Mouse (Mus musculus) erythroblast, embryonic 14.5 days (primary cell): ENCODE results near the gene Klrb1a. TPM values are rescaled to one million over a fixed set of nuclear protein-coding genes. Genes with fewer than 3 reads are reported as not detected.
"Not testable (repeated sequence)": the region's sequence is repeated elsewhere in the genome, so short reads cannot be mapped to it uniquely, and the experiment has no call there.

Experiments
- H3K27me3 ChIP-seq: 2 replicates; pipeline ENCODE4 v1.6.1; 2012; ENCODE audit warnings: inconsistent platforms; ENCODE audit not compliant: control insufficient read depth
- H3K36me3 ChIP-seq: 2 replicates; pipeline ENCODE4 v1.6.1; 2012; ENCODE audit warnings: mild to moderate bottlenecking, inconsistent platforms; ENCODE audit not compliant: control insufficient read depth
- H3K4me1 ChIP-seq: 2 replicates; pipeline ENCODE4 v1.6.1; 2012; ENCODE audit warnings: inconsistent platforms; ENCODE audit not compliant: control insufficient read depth
- H3K4me3 ChIP-seq: replicated peaks from 2 replicates; pipeline ENCODE3; 2012; ENCODE audit warnings: moderate library complexity, mild to moderate bottlenecking, inconsistent platforms
- H3K9me3 ChIP-seq: 2 replicates; pipeline ENCODE4 v1.6.1; 2012; ENCODE audit warnings: low read length, inconsistent platforms, mixed read lengths; ENCODE audit not compliant: control insufficient read depth
- GATA1 ChIP-seq: IDR thresholded peaks from 2 replicates; pipeline ENCODE4 v1.6.1; 2012; ENCODE audit warnings: low read length, inconsistent platforms, mixed read lengths
- TAL1 ChIP-seq: IDR thresholded peaks from 3 replicates; pipeline ENCODE4 v1.6.1; 2012; ENCODE audit warnings: low read length, inconsistent platforms, mixed read lengths
- polyA plus RNA-seq: library from polyadenylated mRNA; stranded (reverse); fragments of >175 nt; gene quantifications from 2 replicates; pipeline ENCODE4 v1.2.3, GENCODE M21; 2012

Gene Klrb1a
- polyA plus RNA-seq: not detected in 2 replicates

GRCm38 (mm10) chr6:128623433-128623832 lies at the start of gene Klrb1a:
Klrb1a (minus strand) TSS chr6:128623533.
- H3K4me3 ChIP-seq: not testable (repeated sequence)

DNA sequence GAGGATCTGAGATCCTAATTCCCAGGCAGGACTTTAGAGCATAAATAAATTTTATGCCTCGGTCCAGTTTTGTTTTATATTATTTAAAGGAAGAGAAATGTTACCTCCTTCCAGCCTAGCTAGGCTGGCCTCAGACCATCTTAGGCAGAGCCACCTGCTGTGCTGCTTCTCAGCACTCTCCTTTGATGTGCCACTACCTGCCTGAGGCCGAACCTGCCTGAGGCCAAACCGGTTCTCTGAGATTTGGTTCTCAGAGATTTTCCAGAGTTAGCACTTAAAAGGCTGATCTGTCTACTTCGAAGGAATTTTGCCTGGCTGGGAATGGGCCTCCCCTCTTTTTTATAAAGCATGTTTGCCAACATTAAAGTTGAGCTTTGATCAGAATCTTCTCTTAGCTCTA lies 46.6 kb upstream of the Klrb1a start:
- H3K27me3 ChIP-seq: no peaks in the 10 kb centered on the region
- no peaks in the 10 kb centered on the region for H3K36me3 ChIP-seq
- H3K4me1 ChIP-seq: no peaks in the 10 kb centered on the region
- H3K9me3 ChIP-seq: no peaks in the 10 kb centered on the region
- H3K4me3 ChIP-seq: no peak overlapping the region
- TF ChIP-seq GATA1: no peak
- TF ChIP-seq TAL1: no peak

More at GRCm38 (mm10) chr6:128623433-128623832, at the start of gene Klrb1a:
- H3K36me3 ChIP-seq, H3K4me1 ChIP-seq, H3K9me3 ChIP-seq, H3K27me3 ChIP-seq: not testable (repeated sequence)

- Histone ChIP-seq H3K4me3 (no peak within 1 kb of the TSS), H3K27me3 (no peaks in the 10 kb centered on the region)
- TF ChIP-seq GATA1: no peak
- TF ChIP-seq TAL1: no peak
These were observed 38.9 kb upstream of the Klrb1a start, which contains the start of gene Clec2h for GRCm38 (mm10) chr6:128662206-128662605. Clec2h (plus strand) TSS chr6:128662385.

GRCm38 (mm10) chr6:128661249-128661648 lies 37.9 kb upstream of the Klrb1a start:
- Histone ChIP-seq H3K9me3 (no peaks in the 10 kb centered on the region), H3K27me3 (no peaks in the 10 kb centered on the region), H3K36me3 (no peaks in the 10 kb centered on the region), H3K4me3 (no peak overlapping the region), H3K4me1 (no peaks in the 10 kb centered on the region)
- no peak for TF ChIP-seq GATA1
- no peak for TF ChIP-seq TAL1

More at GRCm38 (mm10) chr6:128662206-128662605, 38.9 kb upstream of the Klrb1a start, which contains the start of gene Clec2h:
- H3K9me3 ChIP-seq: no peaks in the 10 kb centered on the region
- H3K4me1 ChIP-seq: no peaks in the 10 kb centered on the region
- H3K36me3 ChIP-seq: no peaks in the 10 kb centered on the region

DNA sequence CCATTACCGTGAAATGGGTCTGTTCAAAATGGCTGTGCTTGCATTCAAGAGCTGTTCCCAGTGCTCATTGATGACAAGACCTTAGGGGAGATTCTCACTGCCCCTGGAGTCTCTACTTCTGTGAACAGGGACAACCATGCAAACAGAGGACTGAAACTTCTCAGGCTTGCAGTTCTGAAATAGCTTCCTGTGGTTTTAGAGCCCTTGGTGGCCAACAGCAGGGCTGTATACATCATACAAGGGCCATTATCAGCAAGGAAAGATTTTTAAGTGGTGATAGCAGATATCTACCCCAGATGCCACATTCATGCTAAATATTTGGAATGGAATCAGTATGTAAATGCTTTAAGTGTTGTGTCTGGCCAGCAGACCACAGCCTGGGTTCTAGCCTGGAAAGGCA lies 29.6 kb upstream of the Klrb1a start:
- H3K9me3 ChIP-seq: no peaks in the 10 kb centered on the region
- H3K36me3 ChIP-seq: no peaks in the 10 kb centered on the region
- H3K4me1 ChIP-seq: 0 out of 2 replicates have a peak, but pooled peaks cover 2% of the 10 kb centered on the region
- no peak for TF ChIP-seq TAL1
- no peak for TF ChIP-seq GATA1
- no peak overlapping the region for H3K4me3 ChIP-seq
- H3K27me3 ChIP-seq: no peaks in the 10 kb centered on the region

DNA sequence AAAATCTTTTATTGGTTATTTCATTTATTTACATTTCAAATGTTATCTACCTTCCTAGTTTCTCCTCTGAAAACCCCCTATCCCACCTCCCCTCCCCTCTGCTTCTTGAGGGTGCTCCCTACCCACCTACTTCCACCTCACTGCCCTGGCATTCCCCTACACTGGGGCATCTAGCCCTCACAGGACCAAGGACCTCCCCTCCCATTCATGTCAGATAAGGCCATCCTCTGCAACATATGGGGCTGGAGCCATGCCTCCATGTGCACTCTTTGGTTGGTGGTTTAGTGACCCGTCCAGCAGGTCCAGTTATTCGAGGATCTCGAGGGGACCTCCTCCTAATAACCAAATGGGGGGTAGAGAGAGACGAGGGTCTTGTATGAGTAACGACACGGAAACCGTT lies 27.5 kb upstream of the Klrb1a start:
- H3K4me1 ChIP-seq, H3K27me3 ChIP-seq, H3K4me3 ChIP-seq, H3K36me3 ChIP-seq, H3K9me3 ChIP-seq: not testable (repeated sequence)

DNA sequence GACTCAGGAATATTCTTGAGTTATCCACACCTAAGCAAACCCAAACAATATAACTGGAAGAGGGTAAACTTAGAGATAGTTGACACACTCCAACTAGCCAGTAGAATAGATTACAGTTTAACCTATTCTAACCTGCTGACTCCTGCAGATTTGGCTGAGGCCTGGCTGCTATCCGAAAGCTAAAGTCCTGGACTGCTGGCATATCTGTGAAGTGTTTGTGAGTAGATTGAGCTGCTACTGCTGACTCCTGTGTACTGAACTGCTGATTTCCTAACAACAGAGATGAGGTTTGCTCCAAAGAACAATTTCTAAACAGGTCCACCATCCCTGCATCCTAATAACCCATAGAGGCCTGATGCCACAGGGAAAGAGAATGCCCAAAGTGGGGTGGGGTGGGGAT lies 26.9 kb upstream of the Klrb1a start:
- Histone ChIP-seq H3K27me3 (no peaks in the 10 kb centered on the region), H3K9me3 (no peaks in the 10 kb centered on the region; the same call in 1 of the 2 replicates), H3K4me1 (0 out of 2 replicates have a peak, but pooled peaks cover 2% of the 10 kb centered on the region), H3K36me3 (no peaks in the 10 kb centered on the region), H3K4me3 (no peak overlapping the region)
- TF ChIP-seq GATA1 (no peak), TAL1 (no peak)

DNA sequence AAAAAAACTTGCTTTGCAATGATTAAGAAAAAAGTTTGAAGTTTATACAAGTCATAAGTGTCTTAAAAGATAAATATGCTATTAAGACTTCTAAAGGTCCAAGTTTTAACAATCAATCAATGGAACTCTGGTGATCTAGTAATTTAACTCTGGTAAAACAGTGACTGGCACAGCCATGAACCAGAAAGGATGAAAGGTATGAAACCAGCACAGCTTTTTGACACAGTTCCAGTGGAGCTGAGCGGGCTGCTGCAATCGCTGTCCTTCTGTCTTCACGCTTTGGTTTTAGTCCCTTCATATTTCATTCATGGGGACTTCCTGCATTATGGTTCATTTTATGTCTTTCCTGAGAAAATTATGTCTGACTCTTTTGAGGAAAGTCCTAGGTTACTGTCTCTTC lies 26.3 kb upstream of the Klrb1a start:
- Histone ChIP-seq H3K9me3 (no peaks in the 10 kb centered on the region; the same call in 1 of the 2 replicates), H3K4me1 (0 out of 2 replicates have a peak, but pooled peaks cover 2% of the 10 kb centered on the region), H3K36me3 (no peaks in the 10 kb centered on the region), H3K4me3 (no peak overlapping the region), H3K27me3 (no peaks in the 10 kb centered on the region)
- TF ChIP-seq GATA1 (no peak), TAL1 (no peak)

GRCm38 (mm10) chr6:128645708-128646107 lies 22.4 kb upstream of the Klrb1a start:
- not testable (repeated sequence) for H3K4me3 ChIP-seq, H3K4me1 ChIP-seq, H3K27me3 ChIP-seq, H3K9me3 ChIP-seq, H3K36me3 ChIP-seq

- not testable (repeated sequence) for H3K27me3 ChIP-seq, H3K36me3 ChIP-seq, H3K9me3 ChIP-seq, H3K4me1 ChIP-seq, H3K4me3 ChIP-seq
These were observed 21.4 kb upstream of the Klrb1a start for GRCm38 (mm10) chr6:128644694-128645093.
